Mouse (Mus musculus) E14TG2a.4 (cell line): Measurements from ENCODE around the gene Mtmr14.

Experiments used
- CTCF ChIP-seq: conservative IDR thresholded peaks from 2 replicates; pipeline ENCODE4 v1.5.1; 2014; ENCODE audit warnings: low read length
- NANOG ChIP-seq: IDR thresholded peaks from 2 replicates; pipeline ENCODE4 v1.6.1; 2014; ENCODE audit warnings: borderline replicate concordance, low read length, mixed read lengths

DNA sequence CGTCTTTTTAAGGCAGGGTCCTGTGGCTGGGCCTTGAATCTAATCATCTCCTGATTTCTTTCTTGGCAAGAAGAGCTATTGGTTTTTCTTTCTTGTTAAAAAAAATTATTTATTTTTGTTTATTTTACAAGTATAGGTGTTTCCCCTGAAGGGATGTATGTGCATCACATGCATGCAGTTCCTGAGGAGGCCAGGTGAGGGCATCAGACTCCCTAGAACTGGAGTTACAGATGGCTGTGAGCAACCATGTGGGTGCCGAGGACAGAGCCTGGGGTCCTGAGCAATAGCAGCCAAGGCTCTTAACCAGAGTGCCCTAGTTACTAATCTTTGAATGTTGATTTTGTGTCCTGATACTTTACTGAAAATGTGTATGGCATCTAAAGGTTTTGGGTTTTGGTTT is 21.4 kb upstream of the Mtmr14 start:
- TF ChIP-seq CTCF (peak; percentile 72), NANOG (no peak)
